Comparison of ENCODE assay signal across 8 mouse cellular contexts in the genomic region with DNA sequence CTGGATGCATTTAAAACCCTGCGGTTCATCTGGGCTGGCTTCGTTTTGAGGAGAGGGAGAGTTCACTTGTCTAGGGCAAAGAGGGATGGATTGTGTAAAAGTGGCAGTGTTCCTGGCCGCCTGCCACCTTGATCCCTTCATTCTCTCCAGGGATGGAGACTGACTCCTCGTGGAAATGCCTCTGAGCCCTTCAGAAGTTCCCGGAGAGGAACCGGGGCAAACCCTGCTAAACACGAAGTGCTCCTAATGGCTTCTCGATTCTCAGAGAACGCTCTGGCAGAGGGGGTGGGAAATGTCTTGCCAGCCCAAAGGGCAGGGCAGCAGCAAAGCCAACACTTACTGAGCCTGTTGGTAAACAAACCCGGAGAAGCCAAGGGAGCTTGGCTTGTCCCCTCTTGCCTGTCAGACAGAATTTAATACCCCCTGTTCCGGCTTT.
DNase-seq lines count a peak whose midpoint lies in the region; ATAC-seq and TF ChIP-seq lines count a peak whose summit lies in the region.

No protein-coding gene starts in this region.

- 15% methylated on average over 11 of the region's 11 CpGs for WGBS in kidney, embryonic 14.5 days
- 24% methylated on average over 11 of the region's 11 CpGs for WGBS in embryonic facial prominence, embryonic 12.5 days
- 29% methylated on average over 11 of the region's 11 CpGs for WGBS in hindbrain, postnatal 0 days
- 41% methylated on average over 11 of the region's 11 CpGs for WGBS in midbrain, embryonic 13.5 days

- ATAC-seq in kidney, embryonic 14.5 days (ENCODE audit: low FRiP score, low TSS enrichment): no peak
- ATAC-seq in embryonic facial prominence, embryonic 12.5 days (ENCODE audit: insufficient number of reproducible peaks, insufficient read depth, low FRiP score, low TSS enrichment): no peak
- peak; percentile 43; the same call in 1 of the 2 replicates for ATAC-seq in hindbrain, postnatal 0 days
- ATAC-seq in midbrain, embryonic 13.5 days: no peak

- H3K27ac ChIP-seq in kidney, embryonic 14.5 days (ENCODE audit: low read depth, low read length): 0 out of 2 replicates have a peak overlapping the region, but pooled peaks have one; percentile 37
- peak overlapping the region; percentile 47; the same call in 1 of the 2 replicates for H3K27ac ChIP-seq in embryonic facial prominence, embryonic 12.5 days
- peak overlapping the region; percentile 36; the same call in 1 of the 2 replicates for H3K27ac ChIP-seq in hindbrain, postnatal 0 days
- H3K27ac ChIP-seq in midbrain, embryonic 13.5 days: 0 out of 2 replicates have a peak overlapping the region, but pooled peaks have one; percentile 11

- H3K4me2 ChIP-seq in kidney, embryonic 14.5 days (replicated peaks; ENCODE audit: low read depth, low read length): no peak overlapping the region
- no peak overlapping the region for H3K4me2 ChIP-seq in embryonic facial prominence, embryonic 12.5 days (replicated peaks)
- no peak overlapping the region for H3K4me2 ChIP-seq in hindbrain, postnatal 0 days (ENCODE audit: low read depth, low read length)
- no peak overlapping the region for H3K4me2 ChIP-seq in midbrain, embryonic 13.5 days (replicated peaks)

- DNase-seq in kidney, adult 9 months: no peak
- DNase-seq in hindbrain, postnatal 0 days (ENCODE audit: low spot score): peak; percentile 65
- DNase-seq in thymus, postnatal 36 days: no peak
- no peak for DNase-seq in liver
- no peak for DNase-seq in thymus, postnatal 4 days

- H3K4me3 ChIP-seq in kidney, embryonic 14.5 days (ENCODE audit: low read length): no peak overlapping the region
- H3K4me3 ChIP-seq in embryonic facial prominence, embryonic 12.5 days: no peak overlapping the region
- no peak overlapping the region for H3K4me3 ChIP-seq in hindbrain, postnatal 0 days (ENCODE audit: low read length)
- no peak overlapping the region for H3K4me3 ChIP-seq in midbrain, embryonic 13.5 days (replicated peaks)

- H3K9me3 ChIP-seq in kidney, embryonic 14.5 days (ENCODE audit: control insufficient read depth, low read length): no peaks in the 10 kb centered on the region
- no peaks in the 10 kb centered on the region for H3K9me3 ChIP-seq in embryonic facial prominence, embryonic 12.5 days
- no peaks in the 10 kb centered on the region for H3K9me3 ChIP-seq in hindbrain, postnatal 0 days (ENCODE audit: low read length)
- H3K9me3 ChIP-seq in midbrain, embryonic 13.5 days: no peaks in the 10 kb centered on the region

- H3K4me1 ChIP-seq in kidney, embryonic 14.5 days (ENCODE audit: control insufficient read depth, insufficient read depth, low read length): peaks cover 14% of the 10 kb centered on the region; the same call in 1 of the 2 replicates
- H3K4me1 ChIP-seq in embryonic facial prominence, embryonic 12.5 days: peaks cover 30% of the 10 kb centered on the region
- peaks cover 10% of the 10 kb centered on the region for H3K4me1 ChIP-seq in hindbrain, postnatal 0 days (ENCODE audit: insufficient read depth, low read length)
- peaks cover 19% of the 10 kb centered on the region for H3K4me1 ChIP-seq in midbrain, embryonic 13.5 days (replicated peaks)

- no peak overlapping the region for H3K9ac ChIP-seq in kidney, embryonic 14.5 days (ENCODE audit: low read depth, low read length)
- no peak overlapping the region for H3K9ac ChIP-seq in embryonic facial prominence, embryonic 12.5 days
- H3K9ac ChIP-seq in hindbrain, postnatal 0 days (replicated peaks; ENCODE audit: low read length): no peak overlapping the region
- no peak overlapping the region for H3K9ac ChIP-seq in midbrain, embryonic 13.5 days (replicated peaks)

- H3K27me3 ChIP-seq in kidney, embryonic 14.5 days (ENCODE audit: control insufficient read depth, insufficient read depth, low read length): no peaks in the 10 kb centered on the region
- no peaks in the 10 kb centered on the region for H3K27me3 ChIP-seq in embryonic facial prominence, embryonic 12.5 days
- H3K27me3 ChIP-seq in hindbrain, postnatal 0 days (ENCODE audit: insufficient read depth, low read length): no peaks in the 10 kb centered on the region
- peaks cover 22% of the 10 kb centered on the region for H3K27me3 ChIP-seq in midbrain, embryonic 13.5 days

- no peaks in the 10 kb centered on the region for H3K36me3 ChIP-seq in kidney, embryonic 14.5 days (ENCODE audit: control insufficient read depth, insufficient read depth, low read length)
- H3K36me3 ChIP-seq in embryonic facial prominence, embryonic 12.5 days: no peaks in the 10 kb centered on the region
- no peaks in the 10 kb centered on the region for H3K36me3 ChIP-seq in hindbrain, postnatal 0 days (ENCODE audit: insufficient read depth, low read length)
- no peaks in the 10 kb centered on the region for H3K36me3 ChIP-seq in midbrain, embryonic 13.5 days

- no peak for TF ChIP-seq CTCF in hindbrain, postnatal 0 days (IDR thresholded peaks at IDR 0.05; ENCODE audit: low read depth)
